Mouse (Mus musculus) testis, adult 10 weeks (tissue): Measurements from ENCODE around the gene Zfp648. TPM values are rescaled to one million over a fixed set of nuclear protein-coding genes. Genes with fewer than 3 reads are reported as not detected.

ENCODE experiments used
- polyA plus RNA-seq: library from polyadenylated mRNA; stranded (reverse); fragments of 350-450 nt; fragmentation: Illumina TruSeq; extraction: RNeasy Lipid Tissue Mini Kit (QIAGEN cat#74804); gene quantifications from one replicate; pipeline ENCODE4 v1.2.3, GENCODE M21; 2014; ENCODE audit warnings: low read depth, low replicate concordance

Zfp648 gene
- polyA plus RNA-seq = not detected

DNA sequence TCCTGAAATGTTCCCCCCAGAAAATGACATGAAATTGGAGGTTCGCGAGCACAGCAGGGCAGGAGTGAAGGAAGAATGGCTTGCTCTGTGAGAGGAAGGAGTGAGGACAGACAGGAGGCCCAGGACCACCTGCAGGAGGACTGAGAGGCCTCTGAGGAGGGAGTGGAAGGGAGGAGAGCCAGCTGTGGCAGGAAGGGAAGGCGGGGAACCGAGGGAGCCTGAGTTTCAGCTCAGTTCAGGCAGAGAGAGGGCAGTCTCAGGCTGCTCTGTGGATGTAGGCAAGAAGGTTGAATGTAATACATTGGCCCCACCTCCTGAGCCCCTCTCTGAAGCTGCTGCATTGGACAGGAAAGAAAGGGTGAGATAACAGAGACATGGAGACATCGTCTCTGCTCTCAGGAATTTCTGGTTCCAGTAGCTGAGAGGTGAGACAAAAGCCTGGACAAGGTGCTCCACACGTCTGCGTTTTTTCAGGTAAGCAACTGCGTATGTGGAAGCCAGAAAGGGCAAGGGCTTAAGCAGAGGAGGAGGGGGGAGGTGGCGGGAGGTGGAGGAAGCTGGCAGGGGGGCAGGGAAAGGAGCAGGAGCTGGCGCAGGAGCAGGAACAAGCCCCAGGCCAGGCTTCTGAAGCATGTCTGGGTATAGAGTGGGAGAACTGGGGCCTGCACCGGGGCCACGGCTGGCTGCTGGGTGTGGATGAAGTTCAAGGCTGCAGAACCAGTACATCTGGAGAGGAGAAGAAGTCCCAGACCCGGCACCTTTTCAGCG, at the start of gene Zfp648:
Gene Zfp648 (plus strand): TSS at position 233 of the 768 bp plus-strand sequence.

